Mouse (Mus musculus): ENCODE measurements at regions not wholly inside any gene's neighbourhood (a gene's known extent, or its start where the extent isn't known, plus 50 kb on each side); places are given as distances from the start of the nearest gene placed in this dataset.

GRCm38 (mm10) chr5:35176112-35176848 is 70.7 kb upstream of the Lrpap1 start:
- TF ChIP-seq CTCF (IDR thresholded peaks at IDR 0.05), result no peak
- H3K27ac ChIP-seq, result no peak overlapping the region
- intact Hi-C loops (cut with DNase I), result loop anchor here (2.0 kb wide), 1 partner anchor 173 kb away; no protein-coding TSS in a partner anchor
- no peak for DNase-seq
- H3K4me3 ChIP-seq, result no peak overlapping the region

- no peak for DNase-seq
- intact Hi-C loops (cut with DNase I), result no loop called here
- no peak overlapping the region for H3K27ac ChIP-seq
- H3K4me3 ChIP-seq, result no peak overlapping the region
- no peak for TF ChIP-seq CTCF (IDR thresholded peaks at IDR 0.05)
Observed at GRCm38 (mm10) chr5:35174318-35174717, 68.8 kb upstream of the Lrpap1 start.

- intact Hi-C loops (cut with DNase I), result no loop called here
Observed at GRCm38 (mm10) chr5:35171336-35171735, 65.8 kb upstream of the Lrpap1 start.

GRCm38 (mm10) chr5:35170369-35171130 is 65.0 kb upstream of the Lrpap1 start:
- TF ChIP-seq CTCF (IDR thresholded peaks at IDR 0.05), result no peak
- Histone ChIP-seq H3K27ac (no peak overlapping the region), H3K4me3 (no peak overlapping the region)
- no peak for DNase-seq
- intact Hi-C loops (cut with DNase I), result no loop called here

More at GRCm38 (mm10) chr5:35171336-35171735, 65.8 kb upstream of the Lrpap1 start:
- DNase-seq, result no peak
- no peak for TF ChIP-seq CTCF (IDR thresholded peaks at IDR 0.05)
- no peak overlapping the region for H3K27ac ChIP-seq
- H3K4me3 ChIP-seq, result no peak overlapping the region

DNA sequence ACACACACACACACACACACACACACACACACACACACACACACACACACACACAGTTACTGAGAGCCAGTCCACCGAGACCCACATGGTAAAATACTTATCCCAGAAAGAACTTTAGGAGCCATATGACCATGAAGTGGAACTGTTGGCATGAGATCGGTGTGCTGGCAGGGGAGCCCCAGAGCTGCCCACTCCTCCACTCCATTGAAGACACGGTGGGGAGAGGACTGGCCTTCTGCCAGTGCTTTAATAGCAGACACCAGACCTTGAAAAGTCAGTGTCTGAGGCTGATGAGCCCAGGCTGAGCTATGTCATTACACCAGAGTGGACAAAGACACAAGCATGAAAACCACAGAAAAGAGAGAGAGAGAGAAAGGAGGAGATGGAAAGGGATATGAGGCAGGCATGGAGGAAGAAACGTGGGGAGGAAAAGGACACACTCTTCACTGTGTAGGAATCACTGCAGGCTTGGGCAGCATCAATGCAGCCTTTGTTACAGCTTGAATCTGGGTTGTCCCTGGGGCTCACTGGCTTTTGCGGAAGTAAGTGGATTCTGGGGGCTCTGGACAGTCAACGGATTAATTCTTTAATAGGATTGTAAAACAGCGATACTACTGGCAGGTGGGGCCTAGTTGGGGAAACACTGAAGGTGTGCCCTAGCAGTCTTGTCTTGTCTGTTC is 64.2 kb upstream of the Lrpap1 start:
- no peak overlapping the region for H3K27ac ChIP-seq
- no peak overlapping the region for H3K4me3 ChIP-seq
- intact Hi-C loops (cut with DNase I), result no loop called here
- no peak for TF ChIP-seq CTCF (IDR thresholded peaks at IDR 0.05)
- DNase-seq, result no peak

DNA sequence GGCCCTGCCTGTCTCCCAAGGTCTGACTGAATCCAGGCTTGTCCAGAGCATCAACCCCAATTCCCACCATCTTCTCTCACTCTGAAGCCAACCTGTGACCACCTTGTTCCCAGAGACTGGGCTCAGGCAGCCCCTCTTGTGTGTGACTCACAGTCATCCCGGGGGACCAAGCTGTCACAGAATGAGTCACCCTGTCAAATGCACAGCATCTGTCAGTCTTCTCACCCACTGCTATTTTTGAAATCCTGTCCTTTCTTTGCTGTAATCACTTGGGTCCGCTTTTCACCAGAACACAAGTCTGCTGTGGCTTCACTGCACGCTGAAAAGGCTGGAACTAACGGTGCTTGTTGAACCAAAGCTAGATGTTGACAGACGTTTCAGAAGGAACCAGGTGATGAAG is 63.3 kb upstream of the Lrpap1 start:
- DNase-seq, result no peak
- no peak overlapping the region for H3K27ac ChIP-seq
- H3K4me3 ChIP-seq, result no peak overlapping the region
- TF ChIP-seq CTCF (IDR thresholded peaks at IDR 0.05), result no peak
- intact Hi-C loops (cut with DNase I), result no loop called here

DNA sequence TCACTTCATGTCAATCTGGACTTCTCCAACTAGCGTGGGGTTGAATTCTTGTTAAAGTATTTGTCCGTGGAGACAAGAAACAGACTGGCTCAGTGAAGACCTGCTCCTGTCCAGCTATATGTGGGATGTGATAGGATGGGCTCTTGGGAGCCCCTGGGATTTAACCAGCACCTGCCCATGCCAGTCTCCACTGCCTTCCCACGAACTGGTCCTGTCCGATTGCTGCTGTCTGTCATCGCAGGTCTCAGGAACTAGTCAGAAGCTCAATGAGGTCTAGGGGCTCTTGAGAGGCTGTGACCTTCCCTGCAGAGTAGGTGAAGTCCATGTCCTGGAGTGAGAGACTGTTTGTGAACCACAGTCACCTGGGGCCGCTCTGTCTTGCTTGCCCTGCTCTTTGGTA is 62.8 kb upstream of the Lrpap1 start:
- no peak for TF ChIP-seq CTCF (IDR thresholded peaks at IDR 0.05)
- Histone ChIP-seq H3K4me3 (no peak overlapping the region), H3K27ac (no peak overlapping the region)
- no peak for DNase-seq
- intact Hi-C loops (cut with DNase I), result no loop called here

- DNase-seq, result no peak
- intact Hi-C loops (cut with DNase I), result no loop called here
- Histone ChIP-seq H3K4me3 (no peak overlapping the region), H3K27ac (no peak overlapping the region)
- no peak for TF ChIP-seq CTCF (IDR thresholded peaks at IDR 0.05)
Observed at GRCm38 (mm10) chr5:35165993-35166392, 60.4 kb upstream of the Lrpap1 start.

DNA sequence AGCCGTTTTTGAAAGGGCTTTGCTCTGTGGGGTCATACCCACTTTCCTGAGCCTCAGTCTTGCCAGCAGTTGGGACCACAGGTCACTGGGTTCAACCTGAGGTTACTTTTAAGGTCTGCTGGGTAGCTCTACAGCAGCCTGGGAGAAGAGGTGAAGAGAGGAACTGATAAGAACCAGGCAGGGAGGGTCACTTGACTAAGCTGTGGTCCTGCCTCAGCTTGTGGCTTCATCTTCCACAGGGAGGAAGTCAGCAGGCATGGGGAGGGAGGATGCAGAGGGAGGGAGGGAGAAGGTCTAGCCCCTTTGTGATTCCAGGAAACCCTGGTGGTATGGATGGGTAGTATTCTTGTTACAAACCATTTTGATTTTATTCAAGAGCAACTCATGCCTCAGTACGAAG is 59.9 kb upstream of the Lrpap1 start:
- intact Hi-C loops (cut with DNase I), result no loop called here

DNA sequence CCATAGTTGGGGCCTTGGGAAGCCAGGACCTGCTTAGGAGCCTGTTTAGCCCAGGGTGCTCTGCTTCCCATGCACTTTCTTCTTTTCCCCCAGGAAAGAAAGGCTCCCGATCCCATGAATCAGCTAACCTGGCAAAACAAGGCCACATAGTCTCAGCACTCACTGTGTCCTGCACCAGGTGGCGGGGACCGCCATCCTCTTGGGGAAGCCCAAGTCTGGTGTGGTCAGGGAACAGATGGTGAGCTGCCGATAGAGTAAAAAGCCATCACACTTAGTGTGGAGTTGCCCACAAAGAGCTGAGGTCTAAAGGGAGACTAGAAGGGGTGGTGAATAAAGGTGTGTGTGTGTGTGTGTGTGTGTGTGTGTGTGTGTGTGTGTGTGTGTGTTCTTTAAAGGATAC is 57.0 kb upstream of the Lrpap1 start:
- no peak for TF ChIP-seq CTCF (IDR thresholded peaks at IDR 0.05)
- H3K27ac ChIP-seq, result no peak overlapping the region
- intact Hi-C loops (cut with DNase I), result no loop called here
- H3K4me3 ChIP-seq, result no peak overlapping the region
- no peak for DNase-seq

More for the DNA sequence above, 59.9 kb upstream of the Lrpap1 start:
- H3K27ac ChIP-seq, result no peak overlapping the region
- no peak for DNase-seq
- no peak for TF ChIP-seq CTCF (IDR thresholded peaks at IDR 0.05)
- H3K4me3 ChIP-seq, result no peak overlapping the region

GRCm38 (mm10) chr5:35162120-35162519 is 56.6 kb upstream of the Lrpap1 start:
- intact Hi-C loops (cut with DNase I), result no loop called here

GRCm38 (mm10) chr5:35160929-35161815 is 55.6 kb upstream of the Lrpap1 start:
- intact Hi-C loops (cut with DNase I), result no loop called here
- DNase-seq, result no peak
- Histone ChIP-seq H3K4me3 (no peak overlapping the region), H3K27ac (no peak overlapping the region)
- TF ChIP-seq CTCF (IDR thresholded peaks at IDR 0.05), result no peak

More at GRCm38 (mm10) chr5:35162120-35162519, 56.6 kb upstream of the Lrpap1 start:
- no peak for TF ChIP-seq CTCF (IDR thresholded peaks at IDR 0.05)
- Histone ChIP-seq H3K27ac (no peak overlapping the region), H3K4me3 (no peak overlapping the region)
- no peak for DNase-seq

Measured in gastrocnemius, adult 2 months (tissue).